Mouse (Mus musculus) bone marrow, adult 2 months (tissue): Measurements from ENCODE around the gene Dtx4.

Source experiments
- CTCF ChIP-seq: fragments of 200-500 bp; IDR thresholded peaks from 2 replicates; pipeline ENCODE4 v1.5.1; 2011; ENCODE audit warnings: low read length, control low read depth; ENCODE audit not compliant: control insufficient read depth, insufficient read depth
- POLR2A ChIP-seq: fragments of 200-500 bp; IDR thresholded peaks from 2 replicates; pipeline ENCODE4 v1.6.1; 2011; ENCODE audit warnings: low read depth, mild to moderate bottlenecking, control low read depth, low read length, borderline replicate concordance; ENCODE audit not compliant: control insufficient read depth

DNA sequence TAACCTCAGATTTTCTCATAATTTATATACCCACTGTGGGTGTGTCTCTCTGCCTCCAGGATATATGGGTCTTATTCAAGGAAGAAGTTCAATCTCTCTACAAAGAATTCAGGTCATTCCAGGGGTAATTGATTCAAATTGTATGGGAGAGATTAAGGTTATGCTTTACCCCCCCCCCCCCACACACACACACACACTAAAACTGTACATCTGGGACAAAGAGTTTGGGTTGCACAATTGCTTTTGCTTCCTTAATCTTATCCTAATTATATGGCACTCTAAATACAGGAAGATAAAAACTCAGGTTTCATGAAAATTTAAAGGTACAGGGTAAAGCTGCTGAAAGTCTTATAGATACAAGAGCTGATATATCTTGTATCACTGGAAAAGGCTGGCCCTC, 35.9 kb upstream of the Dtx4 start:
- no peak for TF ChIP-seq CTCF
- TF ChIP-seq POLR2A: no peak
